Mouse (Mus musculus): Measurements from ENCODE around the gene Hnrnpu.
"Not testable (repeated sequence)": the region's sequence is repeated elsewhere in the genome, so short reads cannot be mapped to it uniquely, and the experiment has no call there.

Gene Hnrnpu

DNA sequence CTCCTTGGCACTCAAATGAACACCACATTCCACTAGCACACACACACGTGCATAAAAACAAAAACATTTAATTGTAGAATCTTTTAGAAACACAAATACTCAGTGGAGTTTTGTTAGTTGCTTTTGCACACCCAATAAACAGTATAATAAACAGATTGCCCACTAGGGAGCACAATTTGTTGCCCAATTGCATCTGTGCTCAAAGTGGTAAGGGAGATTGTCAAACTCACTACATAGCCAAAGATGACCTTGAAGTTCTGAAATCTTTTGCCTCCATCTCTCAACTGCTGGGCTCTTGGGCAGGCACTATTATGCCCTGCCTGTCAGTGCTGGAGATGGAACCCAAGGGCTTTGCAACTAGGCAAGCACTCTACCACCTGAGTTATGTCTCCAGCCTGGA lies 27.5 kb downstream of the Hnrnpu start:
- no peak for DNase-seq

GRCm38 (mm10) chr1:178309487-178309886 lies 28.1 kb downstream of the Hnrnpu start:
- no peak for DNase-seq

- DNase-seq = peak; percentile 71
Measured at GRCm38 (mm10) chr1:178303425-178303824, 34.2 kb downstream of the Hnrnpu start.

GRCm38 (mm10) chr1:178301261-178301660 lies 36.3 kb downstream of the Hnrnpu start:
- DNase-seq = not testable (repeated sequence)

- no peak for DNase-seq
Measured at GRCm38 (mm10) chr1:178294051-178294450, 43.5 kb downstream of the Hnrnpu start.

- no peak for DNase-seq
Measured at GRCm38 (mm10) chr1:178291716-178292115, 45.9 kb downstream of the Hnrnpu start.

GRCm38 (mm10) chr1:178287601-178288176 lies 49.9 kb downstream of the Hnrnpu start:
- DNase-seq = no peak

- DNase-seq = no peak
Measured at GRCm38 (mm10) chr1:178283946-178284720, 53.5 kb downstream of the Hnrnpu start.

GRCm38 (mm10) chr1:178283314-178283713 lies 54.3 kb downstream of the Hnrnpu start:
- DNase-seq = not testable (repeated sequence)

GRCm38 (mm10) chr1:178276054-178276911 lies 61.3 kb downstream of the Hnrnpu start:
- DNase-seq = peak; percentile 83

GRCm38 (mm10) chr1:178275738-178276053 lies 61.9 kb downstream of the Hnrnpu start:
- no peak for DNase-seq

DNA sequence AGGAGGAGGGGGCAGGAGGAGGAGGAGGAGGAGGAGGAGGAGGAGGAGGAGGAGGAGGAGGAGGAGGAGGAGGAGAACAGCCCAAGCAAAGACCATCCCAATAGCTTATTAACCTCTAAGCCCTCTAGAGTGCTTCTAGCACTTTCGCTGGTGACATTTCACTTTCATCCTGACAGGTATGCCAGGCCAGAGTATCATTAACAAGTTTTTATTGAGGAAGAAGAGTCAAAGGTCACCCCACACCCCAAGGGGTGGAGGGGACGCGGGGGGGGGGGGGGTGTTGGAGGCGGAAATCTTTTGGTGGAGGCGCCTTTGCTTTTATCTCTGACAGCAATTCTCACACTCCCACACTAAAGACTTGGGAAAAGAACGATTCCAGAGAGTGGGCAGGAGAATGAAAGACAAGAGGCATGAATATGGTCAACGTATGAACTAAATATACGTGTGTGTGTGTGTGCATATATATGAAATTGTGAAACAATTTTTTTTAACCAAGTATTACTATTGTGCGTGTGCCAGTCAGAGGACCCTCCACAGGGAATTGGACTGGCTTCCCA lies 62.3 kb downstream of the Hnrnpu start:
- peak; percentile 28 for DNase-seq
